Mouse (Mus musculus): ENCODE measurements at regions not wholly inside any gene's neighbourhood (a gene's known extent, or its start where the extent isn't known, plus 50 kb on each side); places are given as distances from the start of the nearest gene placed in this dataset.

DNA sequence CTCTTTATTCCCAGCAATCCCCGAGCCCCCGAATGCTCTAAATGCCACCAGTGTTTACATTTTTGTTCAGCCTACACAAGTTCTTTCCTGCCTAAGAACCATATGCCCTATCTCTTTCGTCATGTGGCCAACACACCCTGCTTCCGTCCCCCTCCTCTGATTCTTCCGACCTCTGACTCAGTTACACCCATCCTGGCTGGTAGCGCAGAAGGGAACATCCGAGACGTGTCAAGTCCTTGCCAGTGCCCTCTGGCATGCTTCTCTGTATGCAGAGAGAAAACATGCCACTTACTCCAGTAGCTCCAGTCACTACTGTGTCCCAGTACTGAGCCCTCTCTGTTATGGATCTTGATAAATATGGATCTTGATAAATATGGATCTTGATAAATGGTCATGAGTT, 149.3 kb upstream of the Rpl34 start:
- no peak overlapping the region for H3K9ac ChIP-seq (ENCODE audit: low read depth, low read length)
- no peaks in the 10 kb centered on the region for H3K27me3 ChIP-seq (replicated peaks; ENCODE audit: control insufficient read depth, insufficient read depth, low read length)
- DNase-seq (ENCODE audit: low spot score): no peak
- no peak overlapping the region for H3K27ac ChIP-seq (ENCODE audit: low read depth, low read length)
- no peaks in the 10 kb centered on the region for H3K36me3 ChIP-seq (ENCODE audit: control insufficient read depth, insufficient read depth, low read length)
- H3K9me3 ChIP-seq (ENCODE audit: control insufficient read depth, low read length): no peaks in the 10 kb centered on the region
- H3K4me2 ChIP-seq: 0 out of 2 replicates have a peak overlapping the region, but pooled peaks have one; percentile 13
- no peak overlapping the region for H3K4me3 ChIP-seq (ENCODE audit: low read depth, low read length)
- H3K4me1 ChIP-seq (replicated peaks; ENCODE audit: control insufficient read depth, insufficient read depth, low read length): no peaks in the 10 kb centered on the region
- ATAC-seq (replicated peaks; ENCODE audit: low FRiP score): no peak
- WGBS: 43% methylated on average over 8 of the region's 8 CpGs

DNA sequence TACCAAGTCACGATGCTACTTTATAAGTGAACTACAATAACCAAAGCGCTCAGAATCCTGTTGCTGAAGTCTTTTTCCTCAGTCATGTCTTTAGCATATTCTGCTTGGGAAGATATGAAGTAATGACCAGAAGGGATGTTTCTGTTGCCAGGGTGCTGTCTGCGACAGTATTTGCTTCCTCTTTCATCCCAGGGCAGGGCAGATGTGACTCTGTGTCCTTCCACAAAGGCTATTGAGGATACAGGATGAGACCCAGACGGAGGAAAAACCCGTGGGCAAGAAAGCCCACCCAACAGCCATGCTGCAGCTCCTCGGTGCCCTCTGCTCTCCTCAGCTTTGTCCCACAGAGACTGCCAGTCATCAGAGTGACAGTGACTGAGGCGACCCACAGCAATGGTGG, 148.6 kb upstream of the Rpl34 start:
- H3K36me3 ChIP-seq (ENCODE audit: control insufficient read depth, insufficient read depth, low read length): no peaks in the 10 kb centered on the region
- DNase-seq (ENCODE audit: low spot score) (no peak), ATAC-seq (replicated peaks; ENCODE audit: low FRiP score) (no peak)
- no peak overlapping the region for H3K4me3 ChIP-seq (ENCODE audit: low read depth, low read length)
- no peak overlapping the region for H3K27ac ChIP-seq (ENCODE audit: low read depth, low read length)
- H3K9me3 ChIP-seq (ENCODE audit: control insufficient read depth, low read length): no peaks in the 10 kb centered on the region
- 61% methylated on average over 7 of the region's 7 CpGs for WGBS
- H3K4me2 ChIP-seq: no peak overlapping the region
- no peaks in the 10 kb centered on the region for H3K4me1 ChIP-seq (replicated peaks; ENCODE audit: control insufficient read depth, insufficient read depth, low read length)
- no peak overlapping the region for H3K9ac ChIP-seq (ENCODE audit: low read depth, low read length)
- H3K27me3 ChIP-seq (replicated peaks; ENCODE audit: control insufficient read depth, insufficient read depth, low read length): no peaks in the 10 kb centered on the region

DNA sequence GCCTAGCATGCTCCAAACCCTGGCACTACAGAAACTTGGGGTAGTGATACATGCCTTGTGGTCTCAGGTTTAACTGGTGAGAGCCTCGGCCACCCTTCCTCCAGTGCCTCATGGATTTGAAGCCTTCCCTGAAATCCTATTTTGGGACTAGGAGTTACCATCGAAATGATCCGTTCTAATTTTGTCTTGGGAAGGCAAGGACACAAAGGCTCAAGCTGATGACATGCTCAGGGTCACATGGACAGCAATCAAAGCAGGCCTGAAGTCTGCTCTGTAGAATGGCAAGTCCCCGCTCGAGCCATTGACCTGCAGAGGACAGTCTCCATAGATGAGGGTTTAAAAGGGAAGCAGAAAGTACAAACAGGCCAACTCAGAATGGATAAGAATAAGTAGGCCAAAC, 147.8 kb upstream of the Rpl34 start:
- Histone ChIP-seq H3K4me2 (no peak overlapping the region), H3K9me3 (ENCODE audit: control insufficient read depth, low read length) (no peaks in the 10 kb centered on the region), H3K27ac (ENCODE audit: low read depth, low read length) (no peak overlapping the region), H3K4me1 (replicated peaks; ENCODE audit: control insufficient read depth, insufficient read depth, low read length) (no peaks in the 10 kb centered on the region), H3K9ac (ENCODE audit: low read depth, low read length) (no peak overlapping the region), H3K27me3 (replicated peaks; ENCODE audit: control insufficient read depth, insufficient read depth, low read length) (no peaks in the 10 kb centered on the region), H3K4me3 (ENCODE audit: low read depth, low read length) (no peak overlapping the region), H3K36me3 (ENCODE audit: control insufficient read depth, insufficient read depth, low read length) (no peaks in the 10 kb centered on the region)
- 74% methylated on average over 5 of the region's 5 CpGs for WGBS
- ATAC-seq (replicated peaks; ENCODE audit: low FRiP score): no peak
- DNase-seq (ENCODE audit: low spot score): no peak

DNA sequence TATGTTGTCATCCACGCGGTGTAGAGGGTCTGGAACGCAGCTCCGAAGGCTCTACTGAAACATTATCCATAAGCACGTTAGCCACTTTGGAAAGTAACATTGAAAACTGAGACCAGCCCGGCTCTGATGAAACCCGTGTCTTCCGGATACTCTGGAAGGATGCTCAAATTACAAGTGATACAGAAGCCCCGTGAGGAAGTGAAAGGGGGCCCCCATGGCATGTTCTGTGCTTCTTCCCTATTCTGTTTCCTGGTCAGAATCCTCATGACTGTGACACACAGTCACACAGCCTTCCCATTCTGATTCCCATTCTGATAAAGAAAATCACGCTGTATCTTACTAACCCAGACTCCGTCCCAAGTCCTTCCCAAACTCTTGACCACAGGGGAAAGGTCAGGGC, 143.5 kb upstream of the Rpl34 start:
- no peak for ATAC-seq (replicated peaks; ENCODE audit: low FRiP score)
- 69% methylated on average over 11 of the region's 11 CpGs for WGBS
- Histone ChIP-seq H3K9me3 (ENCODE audit: control insufficient read depth, low read length) (no peaks in the 10 kb centered on the region), H3K4me1 (replicated peaks; ENCODE audit: control insufficient read depth, insufficient read depth, low read length) (no peaks in the 10 kb centered on the region), H3K9ac (ENCODE audit: low read depth, low read length) (no peak overlapping the region), H3K4me2 (no peak overlapping the region), H3K4me3 (ENCODE audit: low read depth, low read length) (no peak overlapping the region), H3K27ac (ENCODE audit: low read depth, low read length) (no peak overlapping the region), H3K36me3 (ENCODE audit: control insufficient read depth, insufficient read depth, low read length) (no peaks in the 10 kb centered on the region), H3K27me3 (replicated peaks; ENCODE audit: control insufficient read depth, insufficient read depth, low read length) (no peaks in the 10 kb centered on the region)
- no peak for DNase-seq (ENCODE audit: low spot score)

DNA sequence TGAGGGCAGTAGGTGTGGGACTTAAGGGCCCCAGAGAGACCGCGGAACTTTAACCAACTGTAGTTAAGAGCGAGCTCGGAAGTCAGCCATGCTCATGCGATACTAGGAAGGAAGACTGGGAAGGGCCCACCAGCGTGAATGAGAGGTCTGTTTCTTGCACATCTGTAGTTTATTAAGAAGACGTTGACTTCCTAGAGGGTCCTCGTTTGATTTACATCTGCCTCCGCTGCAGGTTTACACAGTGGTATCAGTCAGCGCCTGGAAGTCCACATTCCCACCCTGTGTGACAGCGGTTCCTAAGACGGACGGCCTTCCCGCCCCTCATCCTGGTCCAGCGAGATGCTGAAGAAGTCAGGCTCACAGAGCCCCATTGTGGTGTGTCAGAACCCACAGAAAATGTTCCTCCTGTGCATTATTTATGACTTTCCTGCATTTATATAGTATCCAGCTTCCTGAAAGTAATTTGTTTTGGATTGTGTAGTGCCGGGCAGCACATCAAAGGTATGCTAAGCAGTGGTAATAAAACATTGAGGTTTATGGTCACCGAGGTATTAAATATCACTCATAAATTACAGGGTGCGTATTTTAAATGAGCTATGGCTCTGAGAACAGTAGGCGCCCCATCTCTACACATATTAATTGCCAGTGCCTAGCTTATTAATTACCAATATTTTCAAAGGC, 136.9 kb upstream of the Rpl34 start:
- 73% methylated on average over 19 of the region's 19 CpGs for WGBS
- no peaks in the 10 kb centered on the region for H3K36me3 ChIP-seq (ENCODE audit: control insufficient read depth, insufficient read depth, low read length)
- no peak overlapping the region for H3K27ac ChIP-seq (ENCODE audit: low read depth, low read length)
- no peak overlapping the region for H3K9ac ChIP-seq (ENCODE audit: low read depth, low read length)
- no peaks in the 10 kb centered on the region for H3K4me1 ChIP-seq (replicated peaks; ENCODE audit: control insufficient read depth, insufficient read depth, low read length)
- ATAC-seq (replicated peaks; ENCODE audit: low FRiP score) (no peak), DNase-seq (ENCODE audit: low spot score) (no peak)
- no peaks in the 10 kb centered on the region for H3K27me3 ChIP-seq (replicated peaks; ENCODE audit: control insufficient read depth, insufficient read depth, low read length)
- H3K9me3 ChIP-seq (ENCODE audit: control insufficient read depth, low read length): no peaks in the 10 kb centered on the region
- no peak overlapping the region for H3K4me2 ChIP-seq
- no peak overlapping the region for H3K4me3 ChIP-seq (ENCODE audit: low read depth, low read length)

DNA sequence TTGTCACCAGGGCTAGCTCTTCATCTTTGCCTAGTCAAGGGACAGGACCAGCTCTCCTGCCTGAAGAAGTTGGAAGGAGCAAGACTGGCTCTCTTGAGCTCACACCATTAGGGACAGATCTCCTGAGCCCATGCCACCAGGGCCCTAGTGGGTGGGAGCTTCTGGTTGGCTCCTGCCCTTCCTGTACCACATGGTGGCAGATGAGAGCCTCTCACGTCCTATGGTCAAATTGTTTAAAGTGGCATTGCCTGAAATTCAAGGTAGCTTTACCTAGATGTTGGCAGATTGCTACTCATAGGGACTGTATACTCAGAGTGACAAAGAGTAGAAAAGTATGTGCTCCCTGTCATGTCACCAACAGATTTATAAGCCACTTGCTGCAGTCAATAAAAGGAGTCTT, 134.6 kb upstream of the Rpl34 start:
- DNase-seq (ENCODE audit: low spot score) (no peak), ATAC-seq (replicated peaks; ENCODE audit: low FRiP score) (no peak)
- Histone ChIP-seq H3K27ac (ENCODE audit: low read depth, low read length) (no peak overlapping the region), H3K9ac (ENCODE audit: low read depth, low read length) (no peak overlapping the region), H3K4me2 (no peak overlapping the region), H3K9me3 (ENCODE audit: control insufficient read depth, low read length) (no peaks in the 10 kb centered on the region), H3K4me3 (ENCODE audit: low read depth, low read length) (no peak overlapping the region), H3K27me3 (replicated peaks; ENCODE audit: control insufficient read depth, insufficient read depth, low read length) (no peaks in the 10 kb centered on the region), H3K4me1 (replicated peaks; ENCODE audit: control insufficient read depth, insufficient read depth, low read length) (no peaks in the 10 kb centered on the region), H3K36me3 (ENCODE audit: control insufficient read depth, insufficient read depth, low read length) (no peaks in the 10 kb centered on the region)
- WGBS: 76% methylated on average over 1 of the region's 1 CpGs

DNA sequence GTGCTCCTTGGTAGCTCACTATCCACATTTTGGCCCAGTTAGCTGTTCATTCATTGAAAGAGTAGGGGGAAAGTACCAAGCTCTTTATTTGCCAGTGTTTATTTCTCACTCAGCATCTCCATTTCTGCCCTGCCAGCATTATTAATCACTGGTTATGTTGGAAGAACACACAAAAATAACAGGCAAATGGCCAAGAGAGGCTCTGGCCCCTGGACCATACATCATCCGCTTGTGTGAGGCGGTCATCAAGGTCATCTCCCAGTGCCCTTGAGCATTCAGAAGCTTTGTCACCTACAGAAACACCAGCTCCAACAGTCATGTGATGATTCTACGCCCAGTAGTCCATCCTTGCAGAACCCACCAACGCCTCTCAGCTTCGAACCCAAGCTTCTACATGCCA, 133.2 kb upstream of the Rpl34 start:
- no peak overlapping the region for H3K9ac ChIP-seq (ENCODE audit: low read depth, low read length)
- no peak overlapping the region for H3K27ac ChIP-seq (ENCODE audit: low read depth, low read length)
- H3K4me1 ChIP-seq (replicated peaks; ENCODE audit: control insufficient read depth, insufficient read depth, low read length): no peaks in the 10 kb centered on the region
- no peaks in the 10 kb centered on the region for H3K9me3 ChIP-seq (ENCODE audit: control insufficient read depth, low read length)
- H3K27me3 ChIP-seq (replicated peaks; ENCODE audit: control insufficient read depth, insufficient read depth, low read length): no peaks in the 10 kb centered on the region
- DNase-seq (ENCODE audit: low spot score): no peak
- no peak overlapping the region for H3K4me2 ChIP-seq
- no peaks in the 10 kb centered on the region for H3K36me3 ChIP-seq (ENCODE audit: control insufficient read depth, insufficient read depth, low read length)
- ATAC-seq (replicated peaks; ENCODE audit: low FRiP score): no peak
- H3K4me3 ChIP-seq (ENCODE audit: low read depth, low read length): no peak overlapping the region
- WGBS: 91% methylated on average over 5 of the region's 5 CpGs

DNA sequence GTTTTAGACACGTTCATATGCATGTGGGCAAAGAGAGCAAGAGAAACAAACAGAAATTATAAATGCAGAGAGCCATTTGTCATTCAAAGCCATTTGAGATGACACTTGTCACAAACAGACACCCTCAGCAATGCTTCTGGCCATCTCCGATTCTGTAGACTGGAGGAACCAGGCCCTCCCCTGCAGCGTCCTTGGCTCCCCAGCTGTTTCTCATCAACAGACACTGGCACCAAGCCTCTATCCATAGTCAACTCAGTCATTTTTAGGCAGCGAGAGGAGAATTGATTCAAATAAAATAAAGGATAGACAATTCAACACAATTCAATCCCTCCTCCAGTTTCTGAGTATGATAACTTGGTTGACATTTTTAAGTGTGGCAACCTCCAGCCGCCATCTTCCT, 130.1 kb upstream of the Rpl34 start:
- H3K4me3 ChIP-seq (ENCODE audit: low read depth, low read length): no peak overlapping the region
- ATAC-seq (replicated peaks; ENCODE audit: low FRiP score): no peak
- WGBS: 79% methylated on average over 5 of the region's 5 CpGs

DNA sequence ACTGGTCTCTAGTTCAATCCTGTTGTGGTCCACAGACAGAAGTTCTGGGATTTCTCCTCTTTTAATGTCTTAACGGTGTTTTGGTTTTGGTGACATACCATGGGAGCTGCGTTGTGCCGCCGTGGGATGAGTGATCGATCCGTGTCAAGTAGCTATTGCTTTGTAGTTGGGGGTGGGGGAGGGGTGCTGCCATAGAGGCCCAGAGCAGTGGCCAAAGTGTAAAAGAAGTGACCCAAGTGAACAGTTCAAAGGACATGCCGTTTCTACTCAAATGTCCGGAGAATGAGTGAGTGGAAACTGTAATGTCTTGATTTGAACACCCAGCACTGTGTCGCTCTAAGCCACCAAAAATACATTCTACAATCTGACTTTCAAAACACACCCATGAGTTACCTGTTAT, 123.7 kb upstream of the Rpl34 start:
- Histone ChIP-seq H3K4me3 (ENCODE audit: low read depth, low read length) (no peak overlapping the region), H3K4me1 (replicated peaks; ENCODE audit: control insufficient read depth, insufficient read depth, low read length) (no peaks in the 10 kb centered on the region), H3K4me2 (no peak overlapping the region), H3K36me3 (ENCODE audit: control insufficient read depth, insufficient read depth, low read length) (no peaks in the 10 kb centered on the region), H3K9ac (ENCODE audit: low read depth, low read length) (no peak overlapping the region), H3K27ac (ENCODE audit: low read depth, low read length) (no peak overlapping the region), H3K9me3 (ENCODE audit: control insufficient read depth, low read length) (no peaks in the 10 kb centered on the region), H3K27me3 (replicated peaks; ENCODE audit: control insufficient read depth, insufficient read depth, low read length) (no peaks in the 10 kb centered on the region)
- 71% methylated on average over 9 of the region's 9 CpGs for WGBS
- DNase-seq (ENCODE audit: low spot score) (no peak), ATAC-seq (replicated peaks; ENCODE audit: low FRiP score) (no peak)

More for the DNA sequence above, 130.1 kb upstream of the Rpl34 start:
- no peaks in the 10 kb centered on the region for H3K36me3 ChIP-seq (ENCODE audit: control insufficient read depth, insufficient read depth, low read length)
- H3K27ac ChIP-seq (ENCODE audit: low read depth, low read length): no peak overlapping the region
- no peaks in the 10 kb centered on the region for H3K27me3 ChIP-seq (replicated peaks; ENCODE audit: control insufficient read depth, insufficient read depth, low read length)
- H3K9me3 ChIP-seq (ENCODE audit: control insufficient read depth, low read length): no peaks in the 10 kb centered on the region
- H3K9ac ChIP-seq (ENCODE audit: low read depth, low read length): no peak overlapping the region
- DNase-seq (ENCODE audit: low spot score): no peak
- no peaks in the 10 kb centered on the region for H3K4me1 ChIP-seq (replicated peaks; ENCODE audit: control insufficient read depth, insufficient read depth, low read length)
- no peak overlapping the region for H3K4me2 ChIP-seq

Measured in liver, embryonic 11.5 days (tissue).